Mouse (Mus musculus): ENCODE results near the gene Map3k1. TPM values are rescaled to one million over a fixed set of nuclear protein-coding genes. Genes with fewer than 3 reads are reported as not detected.
A peak's percentile ranks its signal among the peaks of the same experiment; 100 is the strongest.
"Not testable (repeated sequence)": the region's sequence is repeated elsewhere in the genome, so short reads cannot be mapped to it uniquely, and the experiment has no call there.

Gene Map3k1
- polyA plus RNA-seq, 1 experiment = 5.7 TPM

- TF ChIP-seq GATA1 (IDR thresholded peaks at IDR 0.05; ENCODE audit: borderline replicate concordance, low read length) (no peak), FLI1 (IDR thresholded peaks at IDR 0.05; ENCODE audit: low read length) (no peak)
- H3K36me3 ChIP-seq (replicated peaks; ENCODE audit: low read length) = no peaks in the 10 kb centered on the region
- peaks cover 11% of the 10 kb centered on the region for H3K4me1 ChIP-seq
Observed at GRCm38 (mm10) chr13:111726898-111727297, 81.9 kb downstream of the Map3k1 start.

GRCm38 (mm10) chr13:111725165-111726077 lies 83.4 kb downstream of the Map3k1 start:
- Histone ChIP-seq H3K4me3 (replicated peaks) (peak overlapping the region; percentile 98), H3K27me3 (replicated peaks) (no peaks in the 10 kb centered on the region), H3K36me3 (replicated peaks; ENCODE audit: low read length) (no peaks in the 10 kb centered on the region), H3K4me1 (peaks cover 11% of the 10 kb centered on the region), H3K9me3 (peaks cover 10% of the 10 kb centered on the region)
- TF ChIP-seq GATA1 (IDR thresholded peaks at IDR 0.05; ENCODE audit: borderline replicate concordance, low read length) (no peak), FLI1 (IDR thresholded peaks at IDR 0.05; ENCODE audit: low read length) (no peak)

More at GRCm38 (mm10) chr13:111726898-111727297, 81.9 kb downstream of the Map3k1 start:
- no peak overlapping the region for H3K4me3 ChIP-seq (replicated peaks)
- no peaks in the 10 kb centered on the region for H3K27me3 ChIP-seq (replicated peaks)
- H3K9me3 ChIP-seq = peaks cover 10% of the 10 kb centered on the region

DNA sequence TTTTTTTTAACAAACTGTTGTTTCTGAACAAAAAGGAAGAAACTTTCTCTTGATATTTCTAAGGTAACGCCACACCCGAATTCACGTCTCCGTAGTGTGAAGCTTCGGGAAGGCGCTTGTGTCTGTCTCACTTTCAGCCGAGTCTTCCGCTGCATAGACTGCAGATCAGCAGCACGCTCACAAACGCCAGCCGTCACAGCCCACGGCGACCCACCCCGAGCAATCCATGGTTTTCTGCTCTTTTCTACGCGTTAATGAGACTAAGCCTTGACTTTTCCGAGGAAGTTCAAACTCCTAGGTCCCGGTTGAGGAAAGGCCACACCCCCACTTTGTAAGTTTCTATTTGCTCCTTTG lies 84.0 kb downstream of the Map3k1 start:
- H3K36me3 ChIP-seq (replicated peaks; ENCODE audit: low read length) = no peaks in the 10 kb centered on the region

DNA sequence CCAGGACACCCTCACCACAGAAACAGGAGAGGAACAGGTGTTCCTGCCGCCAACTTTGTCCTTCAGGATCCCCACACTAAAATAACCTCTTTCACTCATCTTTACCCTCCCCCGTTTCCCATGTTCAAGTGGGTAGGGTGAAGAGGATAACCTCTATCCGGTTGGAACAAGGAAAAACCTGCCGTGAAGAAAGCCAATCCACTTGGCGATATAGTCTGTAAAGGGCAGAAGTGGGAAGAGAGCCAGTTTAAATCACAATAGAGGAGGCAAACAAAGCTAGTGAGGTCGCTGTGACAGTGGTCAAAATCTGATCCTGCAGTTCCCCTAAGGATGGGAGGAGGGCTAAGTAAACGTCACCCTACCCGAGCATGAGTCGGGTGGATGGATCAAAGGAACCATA lies 89.1 kb downstream of the Map3k1 start:
- Histone ChIP-seq H3K4me1 (peaks cover 4% of the 10 kb centered on the region; the same call in 1 of the 2 replicates), H3K36me3 (replicated peaks; ENCODE audit: low read length) (peaks cover 32% of the 10 kb centered on the region), H3K9me3 (no peaks in the 10 kb centered on the region), H3K27me3 (replicated peaks) (no peaks in the 10 kb centered on the region), H3K4me3 (replicated peaks) (no peak overlapping the region)
- TF ChIP-seq GATA1 (IDR thresholded peaks at IDR 0.05; ENCODE audit: borderline replicate concordance, low read length) (no peak), FLI1 (IDR thresholded peaks at IDR 0.05; ENCODE audit: low read length) (no peak)

More for the DNA sequence above, 84.0 kb downstream of the Map3k1 start:
- H3K9me3 ChIP-seq = peaks cover 10% of the 10 kb centered on the region
- no peaks in the 10 kb centered on the region for H3K27me3 ChIP-seq (replicated peaks)
- H3K4me3 ChIP-seq (replicated peaks) = peak overlapping the region; percentile 98
- H3K4me1 ChIP-seq = peaks cover 11% of the 10 kb centered on the region
- TF ChIP-seq FLI1 (IDR thresholded peaks at IDR 0.05; ENCODE audit: low read length) (no peak), GATA1 (IDR thresholded peaks at IDR 0.05; ENCODE audit: borderline replicate concordance, low read length) (no peak)

- peaks cover 96% of the 10 kb centered on the region for H3K36me3 ChIP-seq (replicated peaks; ENCODE audit: low read length)
Observed at GRCm38 (mm10) chr13:111710531-111710930, 98.3 kb downstream of the Map3k1 start.

DNA sequence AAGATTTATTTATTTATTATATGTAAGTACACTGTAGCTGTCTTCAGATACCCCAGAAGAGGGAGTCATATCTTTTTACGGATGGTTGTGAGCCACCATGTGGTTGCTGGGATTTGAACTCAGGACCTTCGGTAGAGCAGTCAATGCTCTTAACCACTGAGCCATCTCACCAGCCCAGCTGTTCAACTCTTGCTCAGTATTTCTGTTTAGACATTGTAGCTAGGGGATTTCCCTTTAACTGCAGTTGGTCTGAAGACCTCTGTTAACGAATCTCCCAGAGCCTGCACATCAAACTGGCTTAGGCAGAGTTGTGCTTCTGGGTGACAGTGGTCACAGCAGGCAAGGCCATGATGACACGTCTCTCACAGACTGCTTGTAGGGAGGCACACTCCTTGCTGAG lies 104.8 kb downstream of the Map3k1 start:
- not testable (repeated sequence) for H3K4me3 ChIP-seq (replicated peaks); H3K9me3 ChIP-seq; H3K4me1 ChIP-seq; H3K27me3 ChIP-seq (replicated peaks)
- peaks cover 78% of the 10 kb centered on the region for H3K36me3 ChIP-seq (replicated peaks; ENCODE audit: low read length)

More at GRCm38 (mm10) chr13:111710531-111710930, 98.3 kb downstream of the Map3k1 start:
- Histone ChIP-seq H3K27me3 (replicated peaks) (no peaks in the 10 kb centered on the region), H3K4me1 (no peaks in the 10 kb centered on the region), H3K9me3 (no peaks in the 10 kb centered on the region), H3K4me3 (replicated peaks) (no peak overlapping the region)
- TF ChIP-seq FLI1 (IDR thresholded peaks at IDR 0.05; ENCODE audit: low read length) (no peak), GATA1 (IDR thresholded peaks at IDR 0.05; ENCODE audit: borderline replicate concordance, low read length) (no peak)

- H3K9me3 ChIP-seq = no peaks in the 10 kb centered on the region
- TF ChIP-seq GATA1 (IDR thresholded peaks at IDR 0.05; ENCODE audit: borderline replicate concordance, low read length) = no peak
- no peak for TF ChIP-seq FLI1 (IDR thresholded peaks at IDR 0.05; ENCODE audit: low read length)
- no peaks in the 10 kb centered on the region for H3K27me3 ChIP-seq (replicated peaks)
- H3K4me3 ChIP-seq (replicated peaks) = no peak overlapping the region
- peaks cover 73% of the 10 kb centered on the region for H3K36me3 ChIP-seq (replicated peaks; ENCODE audit: low read length)
- peaks cover 8% of the 10 kb centered on the region for H3K4me1 ChIP-seq
Observed at GRCm38 (mm10) chr13:111703396-111703795, 105.4 kb downstream of the Map3k1 start.

Other genes with a start within 250 kb of the Map3k1 start
- gene Gm10198, start 216.2 kb downstream of the Map3k1 start, polyA plus RNA-seq (2012; ENCODE audit: insufficient read depth, low replicate concordance) = not detected in 2 replicates
- 0.17 TPM in 1 of 2 replicates, not detected in the other for gene Mier3, start 128.0 kb downstream of the Map3k1 start, polyA plus RNA-seq (2012; ENCODE audit: insufficient read depth, low replicate concordance)